Mouse (Mus musculus): Measurements from ENCODE around the gene Myo1h. TPM values are rescaled to one million over a fixed set of nuclear protein-coding genes. Genes with fewer than 3 reads are reported as not detected.

Myo1h gene
- polyA plus RNA-seq, 1 experiment from 2014 or later = 5.4 TPM

GRCm38 (mm10) chr5:114351490-114351889 is 62.5 kb downstream of the Myo1h start:
- WGBS = 53% methylated on average over 10 of the region's 10 CpGs

GRCm38 (mm10) chr5:114356250-114356935 is 67.4 kb downstream of the Myo1h start:
- H3K9ac ChIP-seq (ENCODE audit: low read length) = peak overlapping the region; percentile 41
- H3K9me3 ChIP-seq (ENCODE audit: control insufficient read depth, low read length) = no peaks in the 10 kb centered on the region
- 14% methylated on average over 7 of the region's 7 CpGs for WGBS
- H3K36me3 ChIP-seq (ENCODE audit: control insufficient read depth, insufficient read depth, low read length) = peaks cover 3% of the 10 kb centered on the region
- no peaks in the 10 kb centered on the region for H3K27me3 ChIP-seq (ENCODE audit: control insufficient read depth, insufficient read depth, low read depth, low read length)
- H3K4me1 ChIP-seq (replicated peaks; ENCODE audit: control insufficient read depth, insufficient read depth, low read length) = peaks cover 14% of the 10 kb centered on the region
- peak overlapping the region; percentile 98 for H3K27ac ChIP-seq (ENCODE audit: low read length)
- peak overlapping the region; percentile 28 for H3K4me3 ChIP-seq (ENCODE audit: low read length)
- H3K4me2 ChIP-seq (ENCODE audit: low read depth, low read length) = peak overlapping the region; percentile 37
- peak; percentile 94 for ATAC-seq (ENCODE audit: low read depth)

More at GRCm38 (mm10) chr5:114351490-114351889, 62.5 kb downstream of the Myo1h start:
- Histone ChIP-seq H3K27me3 (ENCODE audit: control insufficient read depth, insufficient read depth, low read depth, low read length) (no peaks in the 10 kb centered on the region), H3K9ac (ENCODE audit: low read length) (no peak overlapping the region), H3K27ac (ENCODE audit: low read length) (no peak overlapping the region), H3K4me2 (ENCODE audit: low read depth, low read length) (no peak overlapping the region), H3K4me3 (ENCODE audit: low read length) (no peak overlapping the region), H3K9me3 (ENCODE audit: control insufficient read depth, low read length) (no peaks in the 10 kb centered on the region), H3K4me1 (replicated peaks; ENCODE audit: control insufficient read depth, insufficient read depth, low read length) (peaks cover 5% of the 10 kb centered on the region; the same call in 1 of the 2 replicates), H3K36me3 (ENCODE audit: control insufficient read depth, insufficient read depth, low read length) (no peaks in the 10 kb centered on the region)
- ATAC-seq (ENCODE audit: low read depth) = no peak

- Histone ChIP-seq H3K4me3 (ENCODE audit: low read length) (peak overlapping the region; percentile 28), H3K4me1 (replicated peaks; ENCODE audit: control insufficient read depth, insufficient read depth, low read length) (peaks cover 14% of the 10 kb centered on the region), H3K9ac (ENCODE audit: low read length) (peak overlapping the region; percentile 41), H3K9me3 (ENCODE audit: control insufficient read depth, low read length) (no peaks in the 10 kb centered on the region), H3K27ac (ENCODE audit: low read length) (peak overlapping the region; percentile 98), H3K27me3 (ENCODE audit: control insufficient read depth, insufficient read depth, low read depth, low read length) (no peaks in the 10 kb centered on the region), H3K4me2 (ENCODE audit: low read depth, low read length) (peak overlapping the region; percentile 37), H3K36me3 (ENCODE audit: control insufficient read depth, insufficient read depth, low read length) (peaks cover 3% of the 10 kb centered on the region)
- 35% methylated on average over 23 of the region's 23 CpGs for WGBS
- ATAC-seq (ENCODE audit: low read depth) = peak; percentile 83
Observed at GRCm38 (mm10) chr5:114356936-114357751, 68.2 kb downstream of the Myo1h start.

- 84% methylated on average over 10 of the region's 10 CpGs for WGBS
- Histone ChIP-seq H3K4me2 (ENCODE audit: low read depth, low read length) (no peak overlapping the region), H3K36me3 (ENCODE audit: control insufficient read depth, insufficient read depth, low read length) (peaks cover 17% of the 10 kb centered on the region)
Observed at GRCm38 (mm10) chr5:114358833-114359232, 69.9 kb downstream of the Myo1h start.

GRCm38 (mm10) chr5:114359586-114359985 is 70.6 kb downstream of the Myo1h start:
- no peaks in the 10 kb centered on the region for H3K9me3 ChIP-seq (ENCODE audit: control insufficient read depth, low read length)
- H3K27me3 ChIP-seq (ENCODE audit: control insufficient read depth, insufficient read depth, low read depth, low read length) = no peaks in the 10 kb centered on the region
- no peak overlapping the region for H3K27ac ChIP-seq (ENCODE audit: low read length)
- 68% methylated on average over 8 of the region's 8 CpGs for WGBS
- H3K9ac ChIP-seq (ENCODE audit: low read length) = no peak overlapping the region
- H3K4me1 ChIP-seq (replicated peaks; ENCODE audit: control insufficient read depth, insufficient read depth, low read length) = peaks cover 25% of the 10 kb centered on the region
- ATAC-seq (ENCODE audit: low read depth) = no peak
- H3K36me3 ChIP-seq (ENCODE audit: control insufficient read depth, insufficient read depth, low read length) = peaks cover 24% of the 10 kb centered on the region
- H3K4me2 ChIP-seq (ENCODE audit: low read depth, low read length) = no peak overlapping the region
- H3K4me3 ChIP-seq (ENCODE audit: low read length) = no peak overlapping the region

More at GRCm38 (mm10) chr5:114358833-114359232, 69.9 kb downstream of the Myo1h start:
- Histone ChIP-seq H3K9ac (ENCODE audit: low read length) (no peak overlapping the region), H3K27me3 (ENCODE audit: control insufficient read depth, insufficient read depth, low read depth, low read length) (no peaks in the 10 kb centered on the region), H3K9me3 (ENCODE audit: control insufficient read depth, low read length) (no peaks in the 10 kb centered on the region), H3K27ac (ENCODE audit: low read length) (no peak overlapping the region), H3K4me3 (ENCODE audit: low read length) (no peak overlapping the region), H3K4me1 (replicated peaks; ENCODE audit: control insufficient read depth, insufficient read depth, low read length) (peaks cover 18% of the 10 kb centered on the region)
- no peak for ATAC-seq (ENCODE audit: low read depth)

GRCm38 (mm10) chr5:114360968-114361367 is 72.0 kb downstream of the Myo1h start:
- Histone ChIP-seq H3K36me3 (ENCODE audit: control insufficient read depth, insufficient read depth, low read length) (peaks cover 30% of the 10 kb centered on the region), H3K4me1 (replicated peaks; ENCODE audit: control insufficient read depth, insufficient read depth, low read length) (peaks cover 39% of the 10 kb centered on the region), H3K4me2 (ENCODE audit: low read depth, low read length) (no peak overlapping the region), H3K9me3 (ENCODE audit: control insufficient read depth, low read length) (no peaks in the 10 kb centered on the region), H3K27me3 (ENCODE audit: control insufficient read depth, insufficient read depth, low read depth, low read length) (no peaks in the 10 kb centered on the region), H3K9ac (ENCODE audit: low read length) (no peak overlapping the region), H3K27ac (ENCODE audit: low read length) (no peak overlapping the region), H3K4me3 (ENCODE audit: low read length) (no peak overlapping the region)
- no peak for ATAC-seq (ENCODE audit: low read depth)
- WGBS = 77% methylated on average over 15 of the region's 15 CpGs

- H3K4me2 ChIP-seq (ENCODE audit: low read depth, low read length) = peak overlapping the region; percentile 5; the same call in 1 of the 2 replicates
- peak; percentile 87 for ATAC-seq (ENCODE audit: low read depth)
- peaks cover 64% of the 10 kb centered on the region for H3K36me3 ChIP-seq (ENCODE audit: control insufficient read depth, insufficient read depth, low read length)
- H3K9ac ChIP-seq (ENCODE audit: low read length) = peak overlapping the region; percentile 48
- peak overlapping the region; percentile 95 for H3K27ac ChIP-seq (ENCODE audit: low read length)
- 57% methylated on average over 23 of the region's 23 CpGs for WGBS
- peaks cover 43% of the 10 kb centered on the region for H3K4me1 ChIP-seq (replicated peaks; ENCODE audit: control insufficient read depth, insufficient read depth, low read length)
- H3K4me3 ChIP-seq (ENCODE audit: low read length) = no peak overlapping the region
- H3K27me3 ChIP-seq (ENCODE audit: control insufficient read depth, insufficient read depth, low read depth, low read length) = no peaks in the 10 kb centered on the region
- H3K9me3 ChIP-seq (ENCODE audit: control insufficient read depth, low read length) = no peaks in the 10 kb centered on the region
Observed at GRCm38 (mm10) chr5:114365043-114365752, 76.2 kb downstream of the Myo1h start.

GRCm38 (mm10) chr5:114368121-114368520 is 79.2 kb downstream of the Myo1h start:
- Histone ChIP-seq H3K9me3 (ENCODE audit: control insufficient read depth, low read length) (no peaks in the 10 kb centered on the region), H3K4me3 (ENCODE audit: low read length) (no peak overlapping the region), H3K27ac (ENCODE audit: low read length) (no peak overlapping the region), H3K36me3 (ENCODE audit: control insufficient read depth, insufficient read depth, low read length) (peaks cover 54% of the 10 kb centered on the region), H3K4me1 (replicated peaks; ENCODE audit: control insufficient read depth, insufficient read depth, low read length) (peaks cover 72% of the 10 kb centered on the region), H3K9ac (ENCODE audit: low read length) (no peak overlapping the region; the same call in 1 of the 2 replicates), H3K27me3 (ENCODE audit: control insufficient read depth, insufficient read depth, low read depth, low read length) (no peaks in the 10 kb centered on the region), H3K4me2 (ENCODE audit: low read depth, low read length) (no peak overlapping the region)
- ATAC-seq (ENCODE audit: low read depth) = no peak
- WGBS = 90% methylated on average over 12 of the region's 14 CpGs

Measured in lung, embryonic 16.5 days (tissue).